ENCODE assay signal across 24 mouse cellular contexts in the genomic region with DNA sequence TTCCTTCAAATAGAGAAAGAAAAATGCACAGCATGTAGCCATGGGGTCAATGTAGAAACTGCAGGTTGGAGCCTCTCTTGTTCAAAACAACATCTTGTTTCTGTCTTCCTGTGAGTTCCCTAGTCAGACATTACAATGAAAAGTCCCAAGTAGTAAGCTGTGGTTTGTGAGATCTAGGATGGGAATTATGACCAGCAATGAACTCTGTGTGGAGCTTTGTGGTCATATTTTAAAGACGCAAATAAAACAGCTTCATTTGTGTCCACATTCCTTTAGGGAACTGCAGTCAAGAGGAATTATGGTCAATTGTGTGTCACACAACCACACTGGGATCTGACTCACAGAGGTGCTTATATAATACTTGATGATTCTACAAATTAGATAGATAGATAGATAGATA.
"Had no signal": no experiment of that assay in that cellular context is flagged by ENCODE, and none has a peak within 500 bp of the region (broad histone marks: within the 10 kb centered on the region; RNA-seq: fewer than 3 reads in every experiment).

No protein-coding gene starts in this region.

- H3K4me2 ChIP-seq: heart, embryonic 12.5 days; hindbrain, embryonic 13.5 days; hindbrain, embryonic 15.5 days; kidney, embryonic 15.5 days; limb, embryonic 12.5 days; liver, embryonic 11.5 days; liver, embryonic 13.5 days; liver, embryonic 15.5 days had no signal

- H3K9ac ChIP-seq: heart, embryonic 12.5 days; hindbrain, embryonic 13.5 days; hindbrain, embryonic 15.5 days; kidney, embryonic 15.5 days; limb, embryonic 12.5 days; liver, embryonic 13.5 days; liver, embryonic 15.5 days had no signal

- ATAC-seq: hindbrain, postnatal 0 days; intestine, embryonic 16.5 days had no signal

- H3K27ac ChIP-seq: heart, embryonic 10.5 days; hindbrain, embryonic 13.5 days; hindbrain, embryonic 15.5 days; hindbrain, postnatal 0 days; kidney, embryonic 15.5 days; left cerebral cortex, adult 2 months; limb, embryonic 10.5 days; limb, embryonic 12.5 days; liver, embryonic 13.5 days; liver, embryonic 15.5 days had no signal

- H3K36me3 ChIP-seq: heart, embryonic 10.5 days; heart, embryonic 12.5 days; hindbrain, embryonic 13.5 days; hindbrain, embryonic 15.5 days; kidney, embryonic 15.5 days; limb, embryonic 10.5 days; limb, embryonic 12.5 days; liver, embryonic 13.5 days; liver, embryonic 15.5 days had no signal

- H3K4me1 ChIP-seq: heart, embryonic 10.5 days; heart, embryonic 12.5 days; hindbrain, embryonic 13.5 days; hindbrain, embryonic 15.5 days; kidney, embryonic 15.5 days; limb, embryonic 10.5 days; limb, embryonic 12.5 days; liver, embryonic 13.5 days; liver, embryonic 15.5 days had no signal

- H3K27me3 ChIP-seq: heart, embryonic 12.5 days; hindbrain, embryonic 13.5 days; hindbrain, embryonic 15.5 days; kidney, embryonic 15.5 days; limb, embryonic 12.5 days; liver, embryonic 13.5 days; liver, embryonic 15.5 days had no signal

- DNase-seq: gastrocnemius, postnatal 14 days; gastrocnemius, postnatal 36 days; heart, adult 18-20 months; heart, postnatal 14 days; heart, postnatal 36 days; kidney, adult 11 months; kidney, adult 2 months; kidney, adult 9 months; kidney, postnatal 10 days; kidney, postnatal 25 days; liver; liver, embryonic 13.5 days had no signal

- H3K9me3 ChIP-seq: heart, embryonic 10.5 days; heart, embryonic 12.5 days; hindbrain, embryonic 13.5 days; hindbrain, embryonic 15.5 days; kidney, embryonic 15.5 days; limb, embryonic 10.5 days; limb, embryonic 12.5 days; liver, embryonic 13.5 days; liver, embryonic 15.5 days had no signal

- H3K4me3 ChIP-seq: heart, embryonic 10.5 days; heart, embryonic 12.5 days; hindbrain, embryonic 13.5 days; hindbrain, embryonic 15.5 days; kidney, embryonic 15.5 days; left cerebral cortex, adult 2 months; limb, embryonic 10.5 days; limb, embryonic 12.5 days; liver, embryonic 13.5 days; liver, embryonic 15.5 days had no signal
